Mouse (Mus musculus) c-Kit-positive CD71-positive TER-119-positive erythroid progenitor cells, embryonic 14.5 days (primary cell): ENCODE results near the gene Cped1.

ENCODE experiments used
- DNase-seq: peaks from one replicate; pipeline ENCODE4 v3.0.0-alpha.2; 2013; ENCODE audit warnings: low spot score

The Cped1 gene

DNA sequence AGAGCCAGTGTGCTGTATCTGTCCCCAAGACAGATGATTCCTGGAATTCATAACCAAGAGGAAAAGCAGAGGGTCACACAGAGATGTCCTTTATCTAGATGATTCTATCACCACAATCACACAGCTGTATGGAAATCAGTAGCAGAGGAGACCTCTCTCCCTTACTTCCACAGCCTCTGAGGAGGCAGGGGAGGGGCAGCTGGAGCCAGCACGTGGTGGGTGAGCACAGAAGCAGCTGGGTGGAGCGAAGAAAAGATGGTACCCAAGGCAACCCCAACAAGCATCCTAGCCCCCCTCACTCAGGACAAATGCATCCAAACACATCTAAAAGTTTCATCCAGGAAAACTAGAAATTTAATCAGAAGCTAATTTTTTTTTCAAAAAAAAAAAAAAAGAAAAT lies 182.7 kb downstream of the Cped1 start:
- DNase-seq: no peak

DNA sequence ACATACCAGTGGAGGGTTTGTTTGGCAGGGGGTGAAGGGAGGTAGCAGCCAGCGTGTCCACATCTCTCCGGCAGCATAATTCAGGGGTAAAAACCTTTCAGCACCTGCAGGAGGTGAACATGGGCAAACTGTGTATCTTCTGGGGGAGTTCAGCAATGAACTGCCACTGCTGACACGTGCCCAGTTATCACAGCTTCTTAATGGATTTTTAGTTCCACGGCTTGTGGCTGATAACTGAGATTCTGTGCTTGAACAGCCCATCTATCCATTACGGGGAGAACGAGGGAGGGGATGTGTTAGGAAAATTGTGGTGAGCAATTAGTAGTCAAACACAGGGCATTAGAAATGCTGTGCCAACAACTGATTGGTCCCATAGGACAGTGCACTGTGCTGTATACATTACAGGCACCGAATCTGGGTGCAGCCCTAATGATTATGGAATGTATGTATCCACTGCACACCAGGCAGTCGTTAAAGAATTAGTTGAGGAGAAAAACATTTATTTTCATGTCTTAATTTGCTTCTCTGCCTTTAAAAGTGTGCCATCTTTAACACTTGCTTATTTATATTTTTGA lies 193.1 kb downstream of the Cped1 start:
- DNase-seq: no peak

GRCm38 (mm10) chr6:22180316-22180715 lies 194.6 kb downstream of the Cped1 start:
- DNase-seq: no peak

DNA sequence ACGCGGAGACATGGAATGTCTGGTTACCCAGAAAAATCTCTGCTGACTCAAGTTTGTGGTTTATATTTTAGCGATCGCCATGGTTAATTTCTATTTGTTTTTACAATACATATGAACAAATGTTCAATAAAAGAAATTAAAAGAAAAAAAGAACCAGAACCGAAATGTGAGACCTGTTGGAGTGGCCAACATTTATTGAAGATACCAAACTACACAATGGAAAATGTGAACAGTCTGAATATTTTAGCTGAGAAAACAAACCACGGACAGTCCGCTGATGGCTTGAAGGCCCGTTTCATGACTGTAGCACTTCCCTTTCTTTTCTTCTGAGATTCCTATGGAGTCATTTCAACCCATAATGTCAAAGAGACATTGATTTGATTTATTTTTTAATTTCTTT lies 201.3 kb downstream of the Cped1 start:
- no peak for DNase-seq

DNA sequence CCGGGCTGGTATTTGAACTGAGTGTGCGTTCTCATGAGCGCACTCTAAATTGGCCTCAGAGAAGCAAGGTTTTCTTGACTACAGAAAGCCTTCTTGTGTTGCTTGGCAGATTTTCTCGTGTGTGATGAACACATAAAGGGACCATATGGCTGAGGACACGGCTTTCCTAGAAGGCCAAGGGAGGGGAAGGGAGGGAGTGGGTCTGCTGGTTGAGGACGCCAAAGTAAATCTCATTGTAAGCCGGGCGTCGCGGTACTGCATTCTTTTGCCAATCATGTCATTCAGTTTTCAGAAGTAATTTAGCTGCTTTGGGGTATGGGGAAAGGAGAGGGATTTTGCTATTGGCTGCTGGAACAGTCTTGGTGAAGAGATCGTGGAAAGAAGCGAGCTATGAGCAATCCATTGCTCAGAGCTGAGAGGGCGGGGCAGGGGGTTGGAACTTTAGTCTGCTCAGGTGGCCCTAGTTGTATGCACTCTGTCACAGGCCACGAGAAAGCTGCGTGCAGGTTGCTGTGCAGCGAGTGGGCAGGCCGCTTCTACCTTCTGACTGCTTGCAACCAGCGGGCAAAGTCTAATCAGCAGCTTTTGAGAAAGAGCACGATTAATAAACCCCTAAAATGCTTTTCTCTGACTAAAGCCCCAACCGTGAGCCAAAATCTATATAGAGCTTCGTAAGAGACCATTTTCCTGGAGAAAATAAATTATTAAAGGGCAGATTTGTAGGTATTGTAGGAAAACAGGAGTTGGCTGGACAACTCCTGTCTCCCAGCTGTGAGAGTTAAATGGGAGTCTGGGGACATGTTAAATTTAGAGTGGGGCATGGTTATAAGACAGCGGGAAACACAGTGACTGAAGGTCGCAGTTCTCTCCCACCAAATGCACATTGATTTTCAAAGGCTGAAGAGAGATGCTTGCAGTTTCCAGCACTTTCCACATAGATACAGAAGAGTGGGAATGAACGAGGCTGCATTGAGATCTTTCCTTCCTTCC lies 203.9 kb downstream of the Cped1 start:
- DNase-seq: no peak

- DNase-seq: no peak
Measured at GRCm38 (mm10) chr6:22198603-22199002, 212.9 kb downstream of the Cped1 start.

DNA sequence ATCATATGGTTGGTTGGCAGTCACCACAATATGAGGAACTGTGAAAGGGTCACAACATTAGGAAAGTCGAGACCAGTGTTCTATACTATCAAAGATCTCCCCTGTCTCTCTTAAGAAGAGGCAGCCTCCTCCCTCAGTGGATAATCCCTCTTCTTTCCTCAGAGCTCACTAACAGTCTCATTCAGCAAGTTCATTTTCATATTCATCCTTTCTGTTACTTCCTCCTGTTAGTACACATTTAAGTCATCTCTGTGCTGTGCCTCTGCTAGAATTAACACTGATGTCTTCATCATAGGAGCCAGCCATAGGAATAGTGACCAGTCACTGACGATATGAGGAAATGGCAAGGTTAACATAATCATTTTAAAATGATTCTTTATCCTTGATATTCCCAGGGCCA lies 213.8 kb downstream of the Cped1 start:
- DNase-seq: no peak

DNA sequence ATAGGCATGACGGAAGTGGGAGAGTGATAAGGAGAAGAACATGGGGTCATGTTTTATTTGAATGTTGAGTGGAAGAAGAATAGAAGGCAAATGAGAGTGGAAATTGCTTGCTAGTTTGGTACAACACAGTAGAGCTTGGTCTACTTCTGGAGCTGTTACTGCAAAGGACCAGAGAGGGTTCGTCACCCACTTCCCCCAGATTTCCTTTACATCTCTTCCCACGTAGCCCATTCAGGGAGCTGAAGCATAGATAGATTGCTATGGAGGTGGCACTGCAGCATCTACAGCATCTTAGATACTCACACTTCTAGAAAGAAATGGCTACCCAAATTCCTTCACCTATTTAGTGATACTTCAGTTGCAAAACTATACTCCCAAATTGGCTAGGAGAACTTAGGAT lies 214.4 kb downstream of the Cped1 start:
- no peak for DNase-seq

DNA sequence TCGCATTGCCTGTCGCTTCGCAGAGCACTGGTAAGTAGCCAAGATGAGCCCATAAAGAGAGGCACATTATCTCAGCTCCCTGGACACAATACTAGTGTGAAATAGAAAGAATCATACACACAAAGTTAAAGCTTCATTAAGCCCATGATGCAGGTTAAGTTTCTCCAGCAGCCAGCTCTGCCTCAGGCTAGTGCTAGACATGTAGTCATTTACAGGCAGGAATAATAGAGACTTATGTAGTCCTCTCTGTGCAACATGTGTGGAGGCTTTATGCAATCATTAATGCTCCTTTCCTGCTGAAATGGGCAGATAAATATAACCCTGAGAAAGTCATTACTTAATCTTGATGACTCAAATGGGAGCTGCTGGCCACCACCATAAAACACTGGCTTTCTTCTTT lies 216.2 kb downstream of the Cped1 start:
- no peak for DNase-seq

- no peak for DNase-seq
Measured at GRCm38 (mm10) chr6:22205030-22205750, 219.5 kb downstream of the Cped1 start.

- DNase-seq: no peak
Measured at GRCm38 (mm10) chr6:22205751-22206121, 220.0 kb downstream of the Cped1 start.

DNA sequence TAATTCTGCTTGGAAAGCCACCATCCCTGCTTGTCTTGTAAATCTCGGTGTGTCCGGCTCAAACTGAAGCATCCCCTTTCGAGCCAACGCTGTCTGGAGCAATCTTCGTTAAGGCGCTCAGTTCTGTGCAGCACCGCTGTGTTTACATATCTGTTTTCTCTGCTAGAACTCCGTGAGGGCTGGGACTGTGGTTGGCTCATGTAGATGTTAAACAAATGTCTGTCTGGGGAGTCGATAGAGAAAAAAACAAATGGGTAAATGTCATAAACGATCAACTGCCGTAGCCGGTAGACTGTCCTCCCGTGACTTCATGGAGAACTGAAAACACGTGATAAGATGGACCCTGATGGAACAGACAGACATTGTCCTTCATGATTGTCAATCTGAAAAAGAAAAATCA lies 220.5 kb downstream of the Cped1 start:
- no peak for DNase-seq

- DNase-seq: no peak
Measured at GRCm38 (mm10) chr6:22206630-22207293, 221.0 kb downstream of the Cped1 start.

DNA sequence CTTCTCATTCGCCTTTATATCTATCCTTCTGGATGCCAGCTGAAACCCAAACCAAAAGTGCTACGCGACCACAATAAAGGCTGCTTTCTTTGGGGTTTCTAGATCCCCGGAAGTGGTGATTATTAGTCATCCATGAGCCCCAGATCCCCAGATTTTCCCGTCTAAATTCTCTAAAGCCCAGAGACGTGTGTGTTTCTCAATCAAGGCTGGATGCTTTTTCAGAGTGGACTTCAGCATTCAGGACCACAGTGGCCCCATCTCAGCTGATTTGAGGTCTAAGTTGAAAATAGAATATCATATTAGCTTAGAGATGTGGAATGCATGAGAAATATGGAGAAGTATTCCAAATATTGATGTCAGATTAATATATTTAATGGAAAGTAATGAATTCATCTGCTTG lies 226.4 kb downstream of the Cped1 start:
- no peak for DNase-seq

- DNase-seq: no peak
Measured at GRCm38 (mm10) chr6:22213187-22213586, 227.5 kb downstream of the Cped1 start.

- no peak for DNase-seq
Measured at GRCm38 (mm10) chr6:22213813-22214212, 228.1 kb downstream of the Cped1 start.

GRCm38 (mm10) chr6:22214665-22215064 lies 228.9 kb downstream of the Cped1 start:
- DNase-seq: no peak

GRCm38 (mm10) chr6:22216276-22216973 lies 230.7 kb downstream of the Cped1 start:
- no peak for DNase-seq

GRCm38 (mm10) chr6:22221134-22221533 lies 235.4 kb downstream of the Cped1 start:
- no peak for DNase-seq

DNA sequence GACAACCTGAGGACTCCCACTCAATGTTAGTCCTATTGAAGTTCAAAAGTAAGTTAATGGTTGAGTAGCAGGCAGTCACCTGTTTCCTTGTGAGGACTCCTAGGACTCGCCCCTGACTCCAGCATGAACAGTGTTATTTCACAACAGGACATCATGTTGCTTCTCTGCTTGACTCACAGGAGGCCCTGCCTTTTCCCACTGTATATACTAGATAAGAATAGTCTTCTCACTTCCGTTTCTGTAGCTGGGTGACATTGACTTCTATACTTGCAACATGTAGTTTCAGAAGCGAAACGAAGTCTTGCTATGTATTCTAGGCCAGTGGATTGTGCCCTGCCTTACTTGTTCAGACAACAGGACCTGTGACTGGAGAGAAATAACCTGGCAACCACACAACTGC lies 236.4 kb downstream of the Cped1 start:
- DNase-seq: no peak

GRCm38 (mm10) chr6:22222947-22223346 lies 237.2 kb downstream of the Cped1 start:
- no peak for DNase-seq

DNA sequence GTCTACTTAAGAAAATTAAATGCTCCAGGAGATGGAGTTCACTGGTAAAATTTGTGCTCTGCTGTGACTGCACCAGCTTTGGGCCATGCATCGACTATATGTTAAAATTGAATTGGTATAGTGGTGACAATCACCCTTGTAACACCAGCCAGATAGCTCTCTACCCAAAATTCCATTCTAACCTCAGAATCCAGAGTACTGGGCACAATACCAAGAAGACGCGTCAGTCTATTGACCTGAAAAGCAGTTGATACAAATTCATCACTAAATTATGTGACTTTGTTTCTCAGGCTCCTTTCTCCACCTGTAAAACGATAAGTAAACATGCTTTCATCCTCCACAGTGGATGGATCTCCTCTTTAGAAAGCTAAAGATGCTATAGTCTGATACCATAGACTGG lies 238.6 kb downstream of the Cped1 start:
- DNase-seq: no peak
